Mouse (Mus musculus): ENCODE results near the gene Ccl9. TPM values are rescaled to one million over a fixed set of nuclear protein-coding genes. Genes with fewer than 3 reads are reported as not detected.

Gene Ccl9
- polyA plus RNA-seq (2014; fragmentation: Nextera tagmentation; extraction: Ambion mirVana) = 5.5 and 8.7 TPM in 2 replicates

DNA sequence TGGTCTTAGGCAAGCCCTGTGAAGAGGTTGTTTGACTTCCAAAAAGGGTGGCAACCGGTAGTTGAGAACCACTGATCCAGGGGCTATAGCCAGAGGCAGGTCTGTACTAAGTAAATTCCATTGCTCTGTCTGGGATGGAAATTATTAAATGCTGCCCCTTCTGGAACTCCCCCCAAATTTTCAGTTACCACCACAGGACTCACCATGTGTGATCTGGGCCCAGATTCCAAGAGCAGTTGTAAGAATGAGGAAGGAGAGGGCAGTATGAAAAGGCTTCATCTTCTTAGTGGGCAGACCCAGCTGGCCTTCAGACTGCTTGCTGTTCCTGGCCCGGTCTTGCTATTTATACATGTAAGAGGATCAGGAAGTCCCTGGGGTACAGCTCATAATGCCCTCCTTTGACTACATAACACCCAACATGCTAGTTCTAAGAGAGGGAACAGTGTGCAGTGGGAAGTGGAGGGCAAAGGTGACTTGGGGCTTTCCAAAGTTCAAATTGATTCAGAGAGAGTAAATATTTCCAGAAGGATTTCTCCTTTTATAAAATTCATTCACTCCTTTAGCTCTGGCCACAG, at the start of gene Ccl9:
TSS of gene Ccl9 (minus strand) at position 451 of the 575 bp plus-strand sequence.
- H3K4me2 ChIP-seq = peak within 1 kb of the TSS; percentile 25; the same call in 1 of the 2 replicates
- no peak within 1 kb of the TSS for H3K9ac ChIP-seq (ENCODE audit: low read depth, low read length)
- H3K27me3 ChIP-seq (replicated peaks; ENCODE audit: control insufficient read depth, insufficient read depth, low read length) = no peaks in the 10 kb centered on the region
- ATAC-seq (replicated peaks; ENCODE audit: low FRiP score) (no peak), DNase-seq (ENCODE audit: low spot score) (no peak)
- H3K36me3 ChIP-seq (ENCODE audit: control insufficient read depth, insufficient read depth, low read length) = no peaks in the 10 kb centered on the region
- 52% methylated on average over 2 of the region's 2 CpGs for WGBS
- H3K27ac ChIP-seq (ENCODE audit: low read depth, low read length) = no peak within 1 kb of the TSS
- no peaks in the 10 kb centered on the region for H3K4me1 ChIP-seq (replicated peaks; ENCODE audit: control insufficient read depth, insufficient read depth, low read length)
- H3K9me3 ChIP-seq (ENCODE audit: control insufficient read depth, low read length) = no peaks in the 10 kb centered on the region
- no peak within 1 kb of the TSS for H3K4me3 ChIP-seq (ENCODE audit: low read depth, low read length)

DNA sequence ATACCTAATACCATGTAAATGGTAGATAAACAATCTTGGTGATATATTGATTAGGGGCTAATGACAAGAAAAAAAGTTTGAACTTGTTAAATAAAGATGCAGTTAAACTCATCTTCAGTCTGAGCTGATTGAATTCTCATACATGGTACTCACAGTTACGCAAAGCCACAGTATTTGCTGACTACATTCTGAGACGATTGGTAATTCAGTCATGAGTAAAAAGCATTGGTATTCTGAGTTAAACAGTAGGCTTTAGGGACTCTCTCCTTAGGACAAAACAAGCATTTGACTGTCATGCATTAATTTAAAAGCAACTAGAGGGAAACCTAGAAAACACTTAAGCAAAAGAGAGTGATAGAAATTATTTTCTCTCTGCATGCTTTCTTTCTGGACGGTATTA, 45.1 kb upstream of the Ccl9 start:
- Histone ChIP-seq H3K27ac (ENCODE audit: low read depth, low read length) (no peak overlapping the region), H3K27me3 (replicated peaks; ENCODE audit: control insufficient read depth, insufficient read depth, low read length) (no peaks in the 10 kb centered on the region), H3K4me3 (ENCODE audit: low read depth, low read length) (no peak overlapping the region), H3K9ac (ENCODE audit: low read depth, low read length) (no peak overlapping the region), H3K4me1 (replicated peaks; ENCODE audit: control insufficient read depth, insufficient read depth, low read length) (no peaks in the 10 kb centered on the region), H3K4me2 (no peak overlapping the region), H3K36me3 (ENCODE audit: control insufficient read depth, insufficient read depth, low read length) (no peaks in the 10 kb centered on the region), H3K9me3 (ENCODE audit: control insufficient read depth, low read length) (no peaks in the 10 kb centered on the region)
- 82% methylated on average over 3 of the region's 3 CpGs for WGBS
- DNase-seq (ENCODE audit: low spot score) (no peak), ATAC-seq (replicated peaks; ENCODE audit: low FRiP score) (no peak)

DNA sequence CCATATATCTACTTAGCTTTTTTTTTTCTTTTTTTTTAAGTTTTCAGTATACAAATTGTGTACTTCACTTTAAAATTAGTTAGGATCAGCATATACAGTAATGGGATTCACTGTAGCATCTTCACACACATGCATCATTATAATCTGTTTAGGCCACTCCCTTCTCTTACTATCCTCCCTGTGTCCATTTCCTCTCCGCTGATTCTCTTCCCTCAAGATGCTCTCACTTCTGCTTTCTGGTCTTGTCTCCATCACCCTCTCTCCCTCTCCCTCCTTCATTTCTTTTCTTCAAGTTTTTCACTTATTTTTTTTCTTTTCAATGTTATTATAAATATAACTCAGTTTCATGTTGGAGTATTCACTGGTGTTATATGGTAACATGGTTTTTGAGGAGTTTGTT, 40.6 kb upstream of the Ccl9 start:
- Histone ChIP-seq H3K4me3 (ENCODE audit: low read depth, low read length) (no peak overlapping the region), H3K36me3 (ENCODE audit: control insufficient read depth, insufficient read depth, low read length) (no peaks in the 10 kb centered on the region), H3K9ac (ENCODE audit: low read depth, low read length) (no peak overlapping the region), H3K4me2 (no peak overlapping the region), H3K27me3 (replicated peaks; ENCODE audit: control insufficient read depth, insufficient read depth, low read length) (no peaks in the 10 kb centered on the region), H3K27ac (ENCODE audit: low read depth, low read length) (no peak overlapping the region), H3K9me3 (ENCODE audit: control insufficient read depth, low read length) (no peaks in the 10 kb centered on the region), H3K4me1 (replicated peaks; ENCODE audit: control insufficient read depth, insufficient read depth, low read length) (no peaks in the 10 kb centered on the region)
- DNase-seq (ENCODE audit: low spot score) (no peak), ATAC-seq (replicated peaks; ENCODE audit: low FRiP score) (no peak)
- 70% methylated on average over 1 of the region's 1 CpGs for WGBS

DNA sequence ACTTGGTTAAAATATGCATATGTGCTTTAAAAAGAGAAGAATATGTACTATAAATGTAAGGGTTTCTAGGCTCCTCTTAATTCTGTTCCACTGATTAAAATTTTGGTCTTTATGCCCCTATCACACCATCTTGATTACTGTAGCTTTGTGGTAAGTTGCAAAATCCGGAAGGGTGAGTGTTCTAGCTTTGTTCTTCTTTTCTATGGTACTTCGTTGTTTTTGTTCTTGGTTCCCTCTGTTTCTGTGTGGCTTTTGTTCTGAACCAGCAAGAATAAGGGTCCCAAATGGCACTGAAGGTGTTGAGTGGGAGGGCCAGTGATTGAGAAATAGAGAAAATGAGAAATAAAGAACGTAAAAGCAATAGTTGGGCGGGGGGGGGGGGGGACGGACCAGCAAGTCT, 39.8 kb upstream of the Ccl9 start:
- Histone ChIP-seq H3K36me3 (ENCODE audit: control insufficient read depth, insufficient read depth, low read length) (no peaks in the 10 kb centered on the region), H3K9me3 (ENCODE audit: control insufficient read depth, low read length) (no peaks in the 10 kb centered on the region), H3K9ac (ENCODE audit: low read depth, low read length) (no peak overlapping the region), H3K4me1 (replicated peaks; ENCODE audit: control insufficient read depth, insufficient read depth, low read length) (no peaks in the 10 kb centered on the region), H3K27ac (ENCODE audit: low read depth, low read length) (no peak overlapping the region), H3K4me3 (ENCODE audit: low read depth, low read length) (no peak overlapping the region), H3K4me2 (no peak overlapping the region), H3K27me3 (replicated peaks; ENCODE audit: control insufficient read depth, insufficient read depth, low read length) (no peaks in the 10 kb centered on the region)
- ATAC-seq (replicated peaks; ENCODE audit: low FRiP score) = no peak
- 48% methylated on average over 5 of the region's 5 CpGs for WGBS
- DNase-seq (ENCODE audit: low spot score) = no peak

DNA sequence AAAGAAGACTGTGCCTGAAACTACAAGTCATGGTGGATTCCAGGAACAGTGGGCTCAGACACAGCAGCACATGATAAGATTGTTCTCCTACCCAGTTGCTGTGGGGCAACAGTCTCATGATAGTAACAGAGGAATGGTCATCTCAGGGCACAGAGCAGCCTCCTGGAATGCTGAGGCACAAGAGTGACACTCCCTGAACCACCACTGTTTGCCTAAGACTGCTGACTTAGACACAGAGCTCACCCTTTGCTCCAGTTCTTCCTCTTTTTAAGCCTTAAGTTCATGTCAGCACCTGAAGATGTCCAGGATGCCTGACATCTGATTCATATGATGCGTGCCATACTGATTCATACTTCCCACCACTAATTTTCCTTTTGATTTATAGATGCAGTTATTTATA, 38.1 kb upstream of the Ccl9 start:
- no peak for DNase-seq (ENCODE audit: low spot score)
- ATAC-seq (replicated peaks; ENCODE audit: low FRiP score) = no peak
- no peak overlapping the region for H3K9ac ChIP-seq (ENCODE audit: low read depth, low read length)
- no peaks in the 10 kb centered on the region for H3K4me1 ChIP-seq (replicated peaks; ENCODE audit: control insufficient read depth, insufficient read depth, low read length)
- H3K27me3 ChIP-seq (replicated peaks; ENCODE audit: control insufficient read depth, insufficient read depth, low read length) = no peaks in the 10 kb centered on the region
- no peak overlapping the region for H3K4me3 ChIP-seq (ENCODE audit: low read depth, low read length)
- no peak overlapping the region for H3K27ac ChIP-seq (ENCODE audit: low read depth, low read length)
- no peak overlapping the region for H3K4me2 ChIP-seq
- H3K36me3 ChIP-seq (ENCODE audit: control insufficient read depth, insufficient read depth, low read length) = no peaks in the 10 kb centered on the region
- WGBS = 71% methylated on average over 1 of the region's 1 CpGs
- no peaks in the 10 kb centered on the region for H3K9me3 ChIP-seq (ENCODE audit: control insufficient read depth, low read length)

DNA sequence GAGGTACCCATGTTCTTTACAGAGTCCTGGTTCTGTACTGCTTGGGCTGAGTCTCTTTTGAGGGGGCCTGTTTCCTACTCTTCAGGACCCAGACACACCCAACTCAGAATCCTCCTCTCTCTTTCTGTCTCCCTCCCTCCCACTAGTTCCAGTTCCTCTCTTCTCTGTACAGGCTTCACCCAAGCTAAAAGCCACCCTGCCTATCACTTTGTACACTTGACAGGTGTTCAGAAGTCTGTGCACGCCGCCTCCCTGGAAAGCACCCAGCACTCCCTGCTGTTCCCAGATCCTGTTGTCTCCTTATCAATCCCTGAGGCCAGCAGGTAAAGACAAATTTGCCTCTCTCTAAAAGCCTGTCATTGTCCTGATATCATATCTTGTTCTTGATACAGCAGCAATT, 32.5 kb upstream of the Ccl9 start:
- DNase-seq (ENCODE audit: low spot score) (no peak), ATAC-seq (replicated peaks; ENCODE audit: low FRiP score) (no peak)
- Histone ChIP-seq H3K9ac (ENCODE audit: low read depth, low read length) (no peak overlapping the region), H3K9me3 (ENCODE audit: control insufficient read depth, low read length) (no peaks in the 10 kb centered on the region), H3K36me3 (ENCODE audit: control insufficient read depth, insufficient read depth, low read length) (no peaks in the 10 kb centered on the region), H3K4me3 (ENCODE audit: low read depth, low read length) (no peak overlapping the region), H3K4me1 (replicated peaks; ENCODE audit: control insufficient read depth, insufficient read depth, low read length) (no peaks in the 10 kb centered on the region), H3K4me2 (no peak overlapping the region), H3K27me3 (replicated peaks; ENCODE audit: control insufficient read depth, insufficient read depth, low read length) (no peaks in the 10 kb centered on the region), H3K27ac (ENCODE audit: low read depth, low read length) (no peak overlapping the region)
- 41% methylated on average over 2 of the region's 2 CpGs for WGBS

DNA sequence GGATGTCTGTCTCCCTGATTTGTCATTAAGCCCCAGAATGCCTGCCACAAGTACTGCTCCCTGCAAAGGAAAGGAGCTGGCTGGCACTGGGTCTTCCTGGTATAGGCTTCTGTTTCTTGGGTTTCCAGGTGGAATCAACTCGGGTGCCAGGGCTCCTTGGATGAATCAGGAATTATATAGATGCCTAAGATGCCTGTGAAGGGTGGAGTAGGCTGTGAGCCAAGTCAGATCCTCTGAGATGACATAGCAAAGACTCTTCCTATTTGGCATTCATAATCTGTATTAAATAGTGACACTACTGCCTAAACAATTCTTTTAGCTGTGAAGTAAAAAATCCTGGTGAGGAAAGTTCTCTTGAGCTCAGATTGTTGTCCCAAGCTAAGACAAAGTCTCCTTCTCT, 28.0 kb upstream of the Ccl9 start:
- Histone ChIP-seq H3K9ac (ENCODE audit: low read depth, low read length) (no peak overlapping the region), H3K4me2 (no peak overlapping the region), H3K36me3 (ENCODE audit: control insufficient read depth, insufficient read depth, low read length) (no peaks in the 10 kb centered on the region), H3K27ac (ENCODE audit: low read depth, low read length) (no peak overlapping the region), H3K9me3 (ENCODE audit: control insufficient read depth, low read length) (no peaks in the 10 kb centered on the region), H3K4me3 (ENCODE audit: low read depth, low read length) (no peak overlapping the region), H3K4me1 (replicated peaks; ENCODE audit: control insufficient read depth, insufficient read depth, low read length) (no peaks in the 10 kb centered on the region), H3K27me3 (replicated peaks; ENCODE audit: control insufficient read depth, insufficient read depth, low read length) (no peaks in the 10 kb centered on the region)
- DNase-seq (ENCODE audit: low spot score) (no peak), ATAC-seq (replicated peaks; ENCODE audit: low FRiP score) (no peak)
- WGBS = 29% methylated on average over 1 of the region's 1 CpGs

DNA sequence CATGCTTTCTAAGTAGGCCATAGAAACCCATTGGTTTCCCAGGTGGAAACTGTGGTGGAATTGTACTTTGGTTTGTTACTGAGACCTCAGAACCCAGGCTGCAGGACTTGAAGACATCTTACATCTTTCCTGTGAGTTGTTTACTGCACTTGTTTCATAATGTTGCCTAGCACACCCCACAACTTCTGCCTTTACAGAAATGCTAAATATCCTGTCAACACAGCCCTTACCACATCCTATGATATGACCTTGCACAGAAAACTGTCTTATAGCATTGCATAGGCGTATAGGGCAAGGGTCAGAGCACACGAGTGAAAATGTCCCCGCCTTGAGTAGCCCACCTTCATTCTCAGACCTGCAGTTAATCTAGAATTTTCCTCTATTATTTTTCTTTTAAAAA, 27.1 kb upstream of the Ccl9 start:
- Histone ChIP-seq H3K9me3 (ENCODE audit: control insufficient read depth, low read length) (no peaks in the 10 kb centered on the region), H3K36me3 (ENCODE audit: control insufficient read depth, insufficient read depth, low read length) (no peaks in the 10 kb centered on the region), H3K9ac (ENCODE audit: low read depth, low read length) (no peak overlapping the region), H3K27ac (ENCODE audit: low read depth, low read length) (no peak overlapping the region), H3K4me3 (ENCODE audit: low read depth, low read length) (no peak overlapping the region), H3K4me1 (replicated peaks; ENCODE audit: control insufficient read depth, insufficient read depth, low read length) (no peaks in the 10 kb centered on the region), H3K27me3 (replicated peaks; ENCODE audit: control insufficient read depth, insufficient read depth, low read length) (no peaks in the 10 kb centered on the region), H3K4me2 (no peak overlapping the region)
- WGBS = 78% methylated on average over 3 of the region's 3 CpGs
- ATAC-seq (replicated peaks; ENCODE audit: low FRiP score) = no peak
- DNase-seq (ENCODE audit: low spot score) = no peak

DNA sequence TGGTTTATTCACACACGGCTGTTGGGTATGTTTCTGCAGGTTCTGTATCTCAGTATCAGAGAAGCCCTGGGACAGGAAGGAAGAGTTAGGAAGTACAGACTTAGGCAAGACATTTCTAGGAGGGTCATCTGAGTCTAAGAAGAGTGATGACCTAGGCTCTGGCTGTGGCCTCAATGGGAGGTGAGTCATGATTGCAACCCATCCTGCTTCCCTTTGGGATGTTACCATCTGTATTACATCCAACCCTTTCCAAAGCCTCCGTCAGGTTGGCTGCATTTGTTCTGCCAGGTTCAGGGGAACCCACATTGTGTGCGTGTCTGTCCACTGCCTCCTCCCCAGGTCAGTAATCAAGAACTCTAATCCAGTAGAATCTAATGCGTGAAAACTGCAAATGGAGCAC, 26.3 kb upstream of the Ccl9 start:
- Histone ChIP-seq H3K4me3 (ENCODE audit: low read depth, low read length) (no peak overlapping the region), H3K9ac (ENCODE audit: low read depth, low read length) (no peak overlapping the region), H3K27ac (ENCODE audit: low read depth, low read length) (no peak overlapping the region), H3K36me3 (ENCODE audit: control insufficient read depth, insufficient read depth, low read length) (no peaks in the 10 kb centered on the region), H3K4me2 (no peak overlapping the region), H3K4me1 (replicated peaks; ENCODE audit: control insufficient read depth, insufficient read depth, low read length) (no peaks in the 10 kb centered on the region), H3K27me3 (replicated peaks; ENCODE audit: control insufficient read depth, insufficient read depth, low read length) (no peaks in the 10 kb centered on the region), H3K9me3 (ENCODE audit: control insufficient read depth, low read length) (no peaks in the 10 kb centered on the region)
- 71% methylated on average over 4 of the region's 4 CpGs for WGBS
- ATAC-seq (replicated peaks; ENCODE audit: low FRiP score) = no peak
- no peak for DNase-seq (ENCODE audit: low spot score)
